Mouse (Mus musculus): ENCODE measurements around the gene Sh3kbp1.

GRCm38 (mm10) chrX:159697030-159697454 lies 70.0 kb downstream of the Sh3kbp1 start:
- TF ChIP-seq CTCF (IDR thresholded peaks at IDR 0.05; ENCODE audit: low read depth) (no peak), EP300 (IDR thresholded peaks at IDR 0.05; ENCODE audit: low read depth) (no peak)

Data from liver, embryonic 14.5 days (tissue).